Mouse (Mus musculus) MEL (cell line): ENCODE measurements around the gene Col4a4. TPM values are rescaled to one million over a fixed set of nuclear protein-coding genes. Genes with fewer than 3 reads are reported as not detected.

ENCODE experiments used
- DNase-seq: peaks from one replicate; pipeline ENCODE4 v3.0.0; 2011; ENCODE audit warnings: low read depth, low spot score
- H3K27ac ChIP-seq: 2 replicates; pipeline ENCODE4 v1.5.1; 2012; ENCODE audit warnings: low read depth, mild to moderate bottlenecking, control low read depth, low read length, moderate library complexity; ENCODE audit not compliant: control insufficient read depth
- H3K27me3 ChIP-seq, 2 experiments: fragments of 150-350 bp in 1 of 2; sonication (generic) in 1 of 2; 2 replicates each; pipeline ENCODE4 v1.6.1; 2012; ENCODE audit warnings: low read length in 2 of 2, mild to moderate bottlenecking in 2 of 2, improper control_type of control experiment in 1 of 2, moderate library complexity in 1 of 2; ENCODE audit not compliant: insufficient read depth in 2 of 2, control insufficient read depth in 1 of 2
- H3K36me3 ChIP-seq, 2 experiments: 2 replicates each; pipeline ENCODE4 v1.6.1; 2012 to 2014; ENCODE audit warnings: low read length in 2 of 2, improper control_type of control experiment in 1 of 2, inconsistent platforms in 1 of 2, mild to moderate bottlenecking in 1 of 2; ENCODE audit not compliant: insufficient read depth in 2 of 2, control insufficient read depth in 1 of 2
- H3K4me1 ChIP-seq, 2 experiments: fragments of 150-350 bp in 1 of 2; sonication (generic) in 1 of 2; 2 replicates each; pipeline ENCODE4 v1.6.1; 2012; ENCODE audit warnings: low read length in 2 of 2, improper control_type of control experiment in 1 of 2, mild to moderate bottlenecking in 1 of 2; ENCODE audit not compliant: insufficient read depth in 2 of 2, control insufficient read depth in 1 of 2
- H3K4me3 ChIP-seq, 2 experiments: fragments of 150-350 bp in 1 of 2; sonication (generic) in 1 of 2; 2 replicates each; pipeline ENCODE4 v1.5.1; 2012; ENCODE audit warnings: low read depth in 2 of 2, low read length in 2 of 2, mild to moderate bottlenecking in 2 of 2, moderate library complexity in 2 of 2, control low read depth in 1 of 2, improper control_type of control experiment in 1 of 2; ENCODE audit not compliant: control insufficient read depth in 1 of 2, insufficient read depth in 1 of 2
- H3K79me2 ChIP-seq: 2 replicates; pipeline ENCODE4 v1.6.1; 2012; ENCODE audit warnings: mild to moderate bottlenecking, low read length, moderate library complexity; ENCODE audit not compliant: control insufficient read depth, poor library complexity, insufficient read depth
- H3K9ac ChIP-seq: 2 replicates; pipeline ENCODE4 v1.6.1; 2012; ENCODE audit warnings: low read depth, mild to moderate bottlenecking, control low read depth, low read length, moderate library complexity; ENCODE audit not compliant: control insufficient read depth, poor library complexity, severe bottlenecking
- H3K9me3 ChIP-seq: fragments of 150-350 bp; sonication (generic); replicated peaks from 2 replicates; pipeline ENCODE4 v1.6.1; 2012; ENCODE audit warnings: mild to moderate bottlenecking, low read length, improper control_type of control experiment, moderate library complexity; ENCODE audit not compliant: insufficient read depth
- BHLHE40 ChIP-seq: IDR thresholded peaks from 2 replicates; pipeline ENCODE4 v1.6.1; 2012; ENCODE audit warnings: low read depth, mild to moderate bottlenecking, inconsistent platforms, low read length, improper control_type of control experiment, borderline replicate concordance
- CHD1 ChIP-seq: IDR thresholded peaks from 2 replicates; pipeline ENCODE4 v1.6.1; 2012; ENCODE audit warnings: low read depth, mild to moderate bottlenecking, inconsistent platforms, low read length, improper control_type of control experiment
- CHD2 ChIP-seq: IDR thresholded peaks from 2 replicates; pipeline ENCODE4 v1.6.1; 2011; ENCODE audit warnings: low read length, improper control_type of control experiment
- ELF1 ChIP-seq: IDR thresholded peaks from 2 replicates; pipeline ENCODE4 v1.6.1; 2014; ENCODE audit warnings: low read depth, mild to moderate bottlenecking, inconsistent platforms, low read length, improper control_type of control experiment, moderate library complexity
- EP300 ChIP-seq, 2 experiments: IDR thresholded peaks; 2 replicates each; pipeline ENCODE4 v1.6.1; 2011; ENCODE audit warnings: improper control_type of control experiment in 2 of 2, low read length in 2 of 2, low read depth in 1 of 2, mild to moderate bottlenecking in 1 of 2
- ETS1 ChIP-seq: IDR thresholded peaks from 2 replicates; pipeline ENCODE4 v1.6.1; 2012; ENCODE audit warnings: low read depth, mild to moderate bottlenecking, inconsistent platforms, low read length, improper control_type of control experiment, moderate library complexity
- GABPA ChIP-seq: IDR thresholded peaks from 2 replicates; pipeline ENCODE4 v1.6.1; 2012; ENCODE audit warnings: low read depth, mild to moderate bottlenecking, inconsistent platforms, low read length, improper control_type of control experiment, moderate library complexity
- GATA1 ChIP-seq: IDR thresholded peaks from 2 replicates; pipeline ENCODE4 v1.6.1; 2011; ENCODE audit warnings: low read depth, low read length, improper control_type of control experiment
- HCFC1 ChIP-seq: IDR thresholded peaks from 2 replicates; pipeline ENCODE4 v1.6.1; 2012; ENCODE audit warnings: low read depth, mild to moderate bottlenecking, inconsistent platforms, low read length, improper control_type of control experiment, moderate library complexity
- JUND ChIP-seq: IDR thresholded peaks from 2 replicates; pipeline ENCODE4 v1.6.1; 2011; ENCODE audit warnings: low read depth, mild to moderate bottlenecking, improper control_type of control experiment, low read length
- MAFK ChIP-seq: IDR thresholded peaks from 2 replicates; pipeline ENCODE4 v1.6.1; 2011; ENCODE audit warnings: low read depth, mild to moderate bottlenecking, low read length, improper control_type of control experiment, borderline replicate concordance
- MAX ChIP-seq: IDR thresholded peaks from 2 replicates; pipeline ENCODE4 v1.6.1; 2011; ENCODE audit warnings: low read length, improper control_type of control experiment
- MAZ ChIP-seq: IDR thresholded peaks from 2 replicates; pipeline ENCODE4 v1.6.1; 2012; ENCODE audit warnings: low read depth, mild to moderate bottlenecking, inconsistent platforms, low read length, improper control_type of control experiment
- MEF2A ChIP-seq: IDR thresholded peaks from 2 replicates; pipeline ENCODE4 v1.6.1; 2014; ENCODE audit warnings: low read depth, mild to moderate bottlenecking, inconsistent platforms, low read length, improper control_type of control experiment; ENCODE audit not compliant: poor library complexity, insufficient replicate concordance, severe bottlenecking; ENCODE audit errors: extremely low read depth
- MXI1 ChIP-seq: IDR thresholded peaks from 2 replicates; pipeline ENCODE4 v1.6.1; 2011; ENCODE audit warnings: mild to moderate bottlenecking, low read depth, low read length, improper control_type of control experiment
- MYB ChIP-seq: IDR thresholded peaks from 2 replicates; pipeline ENCODE4 v1.6.1; 2011; ENCODE audit warnings: mild to moderate bottlenecking, low read depth, low read length, improper control_type of control experiment
- MYC ChIP-seq: IDR thresholded peaks from 2 replicates; pipeline ENCODE4 v1.6.1; 2011; ENCODE audit warnings: low read depth, mild to moderate bottlenecking, low read length, improper control_type of control experiment, moderate library complexity
- NELFE ChIP-seq: IDR thresholded peaks from 2 replicates; pipeline ENCODE4 v1.6.1; 2011; ENCODE audit warnings: low read depth, low read length, improper control_type of control experiment
- POLR2A ChIP-seq, 2 experiments: IDR thresholded peaks; 2 replicates each; pipeline ENCODE4 v1.6.1; 2011 to 2012; ENCODE audit warnings: low read length in 2 of 2, mild to moderate bottlenecking in 2 of 2, control low read depth in 1 of 2, improper control_type of control experiment in 1 of 2, low read depth in 1 of 2, moderate library complexity in 1 of 2; ENCODE audit not compliant: control insufficient read depth in 1 of 2, insufficient read depth in 1 of 2, poor library complexity in 1 of 2
- POLR2AphosphoS2 ChIP-seq: IDR thresholded peaks from 2 replicates; pipeline ENCODE4 v1.6.1; 2011; ENCODE audit warnings: low read length, improper control_type of control experiment
- RCOR1 ChIP-seq: IDR thresholded peaks from 2 replicates; pipeline ENCODE4 v1.6.1; 2012; ENCODE audit warnings: low read depth, mild to moderate bottlenecking, inconsistent platforms, low read length, improper control_type of control experiment
- SIN3A ChIP-seq: IDR thresholded peaks from 2 replicates; pipeline ENCODE4 v1.6.1; 2012; ENCODE audit warnings: low read length, improper control_type of control experiment, inconsistent platforms
- SMC3 ChIP-seq: IDR thresholded peaks from 2 replicates; pipeline ENCODE4 v1.6.1; 2011; ENCODE audit warnings: low read depth, low read length, improper control_type of control experiment
- TAL1 ChIP-seq: IDR thresholded peaks from 2 replicates; pipeline ENCODE4 v1.6.1; 2012; ENCODE audit warnings: mild to moderate bottlenecking, inconsistent platforms, low read length, moderate library complexity, mixed read lengths
- TBP ChIP-seq: IDR thresholded peaks from 2 replicates; pipeline ENCODE4 v1.8.0; 2011; ENCODE audit warnings: low read depth, low read length, improper control_type of control experiment
- TCF12 ChIP-seq: IDR thresholded peaks from 2 replicates; pipeline ENCODE4 v1.6.1; 2014; ENCODE audit warnings: low read depth, mild to moderate bottlenecking, inconsistent platforms, low read length, improper control_type of control experiment, moderate library complexity
- USF2 ChIP-seq, 2 experiments: IDR thresholded peaks; 2 replicates each; pipeline ENCODE4 v1.6.1; 2011 to 2012; ENCODE audit warnings: improper control_type of control experiment in 2 of 2, low read length in 2 of 2, borderline replicate concordance in 1 of 2, inconsistent platforms in 1 of 2, low read depth in 1 of 2, mild to moderate bottlenecking in 1 of 2; ENCODE audit not compliant: insufficient read depth in 1 of 2
- polyA plus RNA-seq, 2 experiments: library from polyadenylated mRNA; stranded (reverse) in 1 of 2; unstranded in 1 of 2; fragments of >175 nt in 1 of 2; fragments of >200 nt in 1 of 2; gene quantifications; 2 replicates each; pipeline versions ENCODE4 v1.2.1 to v1.2.4; 2012; ENCODE audit warnings: low replicate concordance in 2 of 2, low read depth in 1 of 2; ENCODE audit not compliant: insufficient read length in 2 of 2, insufficient read depth in 1 of 2, missing spikeins in 1 of 2
- total RNA-seq: library from RNA; depleted of rRNA; stranded (reverse); fragments of 300-350 nt; gene quantifications from 2 replicates; pipeline ENCODE4 v1.2.3, GENCODE M21; 2012

The Col4a4 gene
- total and polyA plus RNA-seq, 3 experiments = 0.03 TPM; not detected in 2

GRCm38 (mm10) chr1:82577915-82578314, 8.7 kb downstream of the Col4a4 start:
- Histone ChIP-seq H3K4me1 (peaks cover 17 to 24% of the 10 kb centered on the region in 2 experiments), H3K27ac (peak overlapping the region; percentile 73), H3K79me2 (no peaks in the 10 kb centered on the region), H3K4me3 (peak overlapping the region in 1 of 2 experiments; percentile 37; a peak in 1 of 4 replicates), H3K9me3 (no peaks in the 10 kb centered on the region), H3K27me3 (no peaks in the 10 kb centered on the region), H3K9ac (no peak overlapping the region), H3K36me3 (peaks cover 0 to 16% of the 10 kb centered on the region in 2 experiments; a peak in 2 of 4 replicates)
- DNase-seq = peak; percentile 77
- TF ChIP-seq RCOR1 = peak; percentile 82
- TF ChIP-seq MEF2A = peak; percentile 40; the same call in 1 of the 2 replicates
- TF ChIP-seq MYC = peak; percentile 50; the same call in 1 of the 2 replicates
- no peak for TF ChIP-seq SMC3
- TF ChIP-seq POLR2AphosphoS2 = peak; percentile 64; the same call in 1 of the 2 replicates
- TF ChIP-seq ETS1 = peak; percentile 94
- no peak for TF ChIP-seq ELF1
- peak; percentile 28; the same call in 1 of the 2 replicates for TF ChIP-seq TAL1
- peak; percentile 86 for TF ChIP-seq MYB
- TF ChIP-seq BHLHE40 = peak; percentile 75
- 0 out of 2 replicates have a peak, but pooled peaks have one; percentile 52 for TF ChIP-seq CHD1
- TF ChIP-seq MAFK = peak; percentile 77; the same call in 1 of the 2 replicates
- TF ChIP-seq GATA1 = peak; percentile 93
- peak; percentile 96 for TF ChIP-seq TCF12
- no peak for TF ChIP-seq GABPA
- TF ChIP-seq CHD2 = peak; percentile 17; the same call in 1 of the 2 replicates
- peak; percentile 71; the same call in 1 of the 2 replicates for TF ChIP-seq MAZ
- no peak for TF ChIP-seq POLR2A (IDR thresholded peaks at IDR 0.05; ENCODE audit: control insufficient read depth in 1 of 2, insufficient read depth in 1 of 2, low read depth in 1 of 2, low read length in 2 of 2, poor library complexity in 1 of 2)
- peak; percentile 56; the same call in 1 of the 2 replicates for TF ChIP-seq TBP
- TF ChIP-seq EP300 (IDR thresholded peaks at IDR 0.05; ENCODE audit: low read depth in 1 of 2, low read length in 2 of 2) = peak; percentile 98 to 99
- no peak; the same call in 1 of the 2 replicates for TF ChIP-seq MAX
- peak; percentile 41 for TF ChIP-seq NELFE
- TF ChIP-seq HCFC1 = peak; percentile 48; the same call in 1 of the 2 replicates
- peak; percentile 94 for TF ChIP-seq SIN3A
- peak; percentile 24; the same call in 1 of the 2 replicates for TF ChIP-seq JUND
- peak; percentile 74; the same call in 1 of the 2 replicates for TF ChIP-seq MXI1
- TF ChIP-seq USF2 (IDR thresholded peaks at IDR 0.05; ENCODE audit: borderline replicate concordance in 1 of 2, insufficient read depth in 1 of 2, low read depth in 1 of 2, low read length in 2 of 2) = no peak
